8 mouse cellular contexts compared by ENCODE assay signal in the genomic region with DNA sequence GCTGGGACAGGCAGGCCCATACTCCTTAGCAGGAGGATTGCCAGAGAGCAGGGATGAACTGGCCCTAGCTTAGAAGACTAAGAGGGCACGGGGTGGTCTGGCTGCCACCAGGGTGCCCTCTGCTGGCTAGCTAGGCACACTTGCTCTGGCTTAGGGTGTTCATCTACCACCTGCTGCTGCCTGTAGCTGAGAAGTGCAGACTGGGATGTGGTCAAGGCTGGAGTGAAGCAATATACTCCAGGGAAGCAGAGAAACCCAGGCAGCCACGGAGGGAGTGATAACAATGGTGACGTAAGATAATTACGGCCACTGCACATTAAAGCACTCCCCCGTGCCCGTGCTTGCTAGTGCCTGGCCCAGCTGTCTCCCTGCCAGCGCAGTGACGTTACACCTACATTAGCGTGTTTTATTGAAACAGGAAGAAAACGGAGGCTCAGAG. TPM values are rescaled to one million over a fixed set of nuclear protein-coding genes. Genes with fewer than 3 reads are reported as not detected.
DNase-seq lines count a peak whose midpoint lies in the region; ATAC-seq and TF ChIP-seq lines count a peak whose summit lies in the region.

No protein-coding gene starts in this region.

- 0 out of 2 replicates have a peak, but pooled peaks cover 2% of the 10 kb centered on the region for H3K4me1 ChIP-seq in kidney, postnatal 0 days (replicated peaks; ENCODE audit: insufficient read depth, low read length)

- H3K27ac ChIP-seq in kidney, postnatal 0 days = no peak overlapping the region

- H3K27me3 ChIP-seq in kidney, postnatal 0 days (ENCODE audit: insufficient read depth, low read length) = peaks cover 24% of the 10 kb centered on the region; the same call in 1 of the 2 replicates

- no peaks in the 10 kb centered on the region for H3K36me3 ChIP-seq in kidney, postnatal 0 days (ENCODE audit: insufficient read depth, low read length)

- ATAC-seq in kidney, postnatal 0 days (replicated peaks; ENCODE audit: low FRiP score, low read depth) = peak; percentile 52; the same call in 1 of the 2 replicates
- peak; percentile 94 for ATAC-seq in granulocyte monocyte progenitor cell, adult 5-6 weeks (replicated peaks; ENCODE audit: poor library complexity, severe bottlenecking)
- peak; percentile 48 for ATAC-seq in neutrophil, adult 5-6 weeks (ENCODE audit: extremely low read depth, insufficient number of reproducible peaks, low FRiP score, poor library complexity, severe bottlenecking)

- DNase-seq in kidney, postnatal 0 days (ENCODE audit: low spot score) = peak; percentile 54
- no peak for DNase-seq in kidney, adult 8-10 months
- DNase-seq in adrenal gland, postnatal 10 days = peak; percentile 70
- DNase-seq in kidney, postnatal 4 days = peak; percentile 67 to 75
- DNase-seq in right cerebral cortex, postnatal 14 days = no peak
- no peak for DNase-seq in spleen, adult 18-20 months

- 18% methylated on average over 10 of the region's 10 CpGs for WGBS in kidney, postnatal 0 days

- no peak overlapping the region for H3K4me3 ChIP-seq in kidney, postnatal 0 days (replicated peaks; ENCODE audit: low read depth, low read length)

- no peak overlapping the region for H3K4me2 ChIP-seq in kidney, postnatal 0 days (ENCODE audit: low read length)

- H3K9me3 ChIP-seq in kidney, postnatal 0 days (replicated peaks; ENCODE audit: low read length) = no peaks in the 10 kb centered on the region

- peak; percentile 68 for TF ChIP-seq CTCF in kidney, postnatal 0 days (IDR thresholded peaks at IDR 0.05; ENCODE audit: low read depth)

- no peak overlapping the region for H3K9ac ChIP-seq in kidney, postnatal 0 days (ENCODE audit: low read depth, low read length)

RNA-seq across cellular contexts. Expression of gene Ntng2, which starts 7.4 kb away (rescaled TPM):
- 2.4 TPM in 2 replicates for polyA plus RNA-seq in kidney, postnatal 0 days (2015; fragmentation: Nextera tagmentation; extraction: Ambion mirVana)
- 10 to 100 TPM; 16.2 to 24.2 TPM for total RNA-seq in adrenal gland, postnatal 10 days (2021)
- 10.4 and 13.9 TPM in 2 replicates for total RNA-seq in granulocyte monocyte progenitor cell, adult 5-6 weeks (2014; fragmentation: Nextera tagmentation)
- 0.88 and 1.2 TPM in 2 replicates for total RNA-seq in granulocyte monocyte progenitor cell, adult 5-6 weeks (2017)
- total RNA-seq in neutrophil, adult 5-6 weeks (2017) = 18.9 and 40.1 TPM in 2 replicates

Comparison
In these comparisons a context has a peak if more than half of its experiments do, and no peak if none do; other contexts are left out.
1. DNase-seq: peak in kidney, postnatal 0 days (single experiment), adrenal gland, postnatal 10 days (single experiment) and kidney, postnatal 4 days (2 of 2); none in kidney, adult 8-10 months (0 of 2), right cerebral cortex, postnatal 14 days (single experiment) and spleen, adult 18-20 months (0 of 2).
2. Peak in every context shown above with its lines, with median percentiles within 50 percentile points of each other: ATAC-seq.